Mouse (Mus musculus): ENCODE results near the gene Runx1.

GRCm38 (mm10) chr16:92741342-92741741, 84.6 kb downstream of the Runx1 start:
- TF ChIP-seq CTCF (IDR thresholded peaks at IDR 0.05; ENCODE audit: insufficient read depth, low read length) (no peak), POLR2A (IDR thresholded peaks at IDR 0.05; ENCODE audit: borderline replicate concordance, extremely low read depth, low read depth, low read length) (no peak)

Measured in lung, adult 2 months (tissue).